Mouse (Mus musculus) heart, postnatal 25 days (tissue): ENCODE measurements around the gene Asmt. TPM values are rescaled to one million over a fixed set of nuclear protein-coding genes. Genes with fewer than 3 reads are reported as not detected.

ENCODE experiments used
- DNase-seq: peaks from one replicate; pipeline ENCODE4 v3.0.0; 2022; ENCODE audit warnings: low spot score
- intact Hi-C: fragments of 180-260 bp; cut with DNase I; formaldehyde crosslinking; loops from one replicate; pipeline ENCODE4 v1.15.1; 2025
- total RNA-seq, 2 experiments: library from RNA; stranded (reverse); gene quantifications; 2 replicates each; pipeline ENCODE4 v1.2.3; 2021

Gene Asmt
- not detected for total RNA-seq

DNA sequence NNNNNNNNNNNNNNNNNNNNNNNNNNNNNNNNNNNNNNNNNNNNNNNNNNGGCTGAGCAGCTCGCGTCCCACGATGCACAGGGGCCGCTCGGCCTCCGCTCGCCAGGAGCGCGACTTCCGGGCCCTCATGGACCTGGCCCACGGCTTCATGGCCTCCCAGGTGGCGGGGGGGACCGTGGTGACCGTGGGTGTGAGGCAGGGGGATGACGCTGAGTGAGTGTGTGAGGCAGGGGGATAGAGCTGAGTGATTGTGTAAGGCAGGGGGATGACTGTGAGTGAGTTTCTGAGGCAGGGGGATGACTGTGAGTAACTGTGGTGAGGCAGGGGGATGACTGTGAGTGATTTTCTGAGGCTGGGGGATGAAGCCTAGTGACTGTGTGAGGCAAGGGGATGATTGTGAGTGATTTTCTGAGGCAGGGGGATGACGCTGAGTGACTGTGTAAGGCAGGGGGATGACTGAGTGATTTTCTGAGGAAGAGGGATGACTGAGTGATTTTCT, at the start of gene Asmt:
Gene Asmt (plus strand): TSS at position 51 of the 499 bp plus-strand sequence.
- intact Hi-C loops: no loop called here
- no peak for DNase-seq

GRCm38 (mm10) chrX:170673233-170673951, 948 bp downstream of the Asmt start:
- intact Hi-C loops: no loop called here
- DNase-seq: no peak

DNA sequence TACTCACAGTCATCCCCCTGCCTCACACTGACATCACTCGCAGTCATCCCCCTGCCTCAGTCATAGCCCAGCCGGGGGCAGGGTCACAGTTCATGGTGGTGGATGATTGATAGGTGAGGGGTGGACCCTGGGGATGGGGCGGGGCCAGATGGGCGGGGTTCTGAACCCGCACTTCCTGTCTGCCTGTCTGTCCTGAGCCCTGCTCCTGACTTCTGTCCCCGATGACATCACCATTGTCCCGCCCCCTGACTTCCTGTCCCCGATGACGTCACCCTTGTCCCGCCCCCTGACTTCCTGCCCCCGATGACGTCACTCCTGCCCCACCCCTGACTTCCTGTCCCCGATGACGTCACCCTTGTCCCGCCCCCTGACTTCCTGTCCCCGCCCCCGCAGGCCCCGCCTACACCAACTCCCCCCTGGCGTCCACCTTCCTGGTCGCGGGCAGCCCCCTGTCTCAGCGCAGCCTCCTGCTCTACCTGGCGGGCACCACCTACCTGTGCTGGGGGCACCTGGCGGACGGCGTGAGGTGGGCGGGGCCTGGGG, 1.9 kb downstream of the Asmt start:
- no peak for DNase-seq
- intact Hi-C loops: no loop called here

DNA sequence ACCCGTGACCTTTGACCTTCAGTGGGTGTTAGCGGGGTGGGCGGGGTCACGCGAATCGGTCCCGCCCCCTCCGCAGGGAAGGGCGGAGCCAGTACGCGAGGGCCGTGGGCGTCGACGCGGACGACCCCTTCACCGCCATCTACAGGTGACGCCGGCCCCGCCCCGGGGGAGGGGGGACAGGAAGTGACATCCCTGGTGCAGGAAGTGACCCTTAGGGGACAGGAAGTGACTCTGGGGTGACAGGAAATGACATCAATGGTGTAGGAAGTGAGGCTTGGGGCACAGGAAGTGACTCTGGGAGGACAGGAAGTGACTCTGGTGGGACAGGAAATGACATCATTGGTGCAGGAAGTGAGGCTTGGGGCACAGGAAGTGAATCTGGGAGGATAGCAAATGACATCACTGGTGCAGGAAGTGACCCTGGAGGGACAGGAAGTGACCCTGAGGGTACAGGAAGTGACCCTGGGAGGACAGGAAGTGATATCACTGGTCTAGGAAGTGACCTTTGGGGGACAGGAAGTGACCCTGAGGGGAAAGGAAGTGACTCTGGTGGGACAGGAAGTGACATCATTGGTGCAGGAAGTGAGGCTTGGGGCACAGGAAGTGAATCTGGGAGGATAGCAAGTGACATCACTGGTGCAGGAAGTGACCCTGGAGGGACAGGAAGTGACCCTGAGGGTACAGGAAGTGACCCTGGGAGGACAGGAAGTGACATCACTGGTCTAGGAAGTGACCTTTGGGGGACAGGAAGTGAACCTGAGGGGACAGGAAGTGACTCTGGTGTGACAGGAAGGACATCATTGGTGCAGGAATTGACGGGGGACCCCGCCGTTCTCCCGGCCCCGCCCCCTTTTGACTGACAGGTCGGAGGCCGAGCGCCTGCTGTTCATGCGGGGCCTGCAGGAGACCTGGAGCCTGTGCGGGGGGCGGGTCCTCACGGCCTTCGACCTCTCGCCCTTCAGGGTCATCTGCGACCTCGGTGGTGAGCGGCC, 2.7 kb downstream of the Asmt start:
- intact Hi-C loops: no loop called here

GRCm38 (mm10) chrX:170675923-170676605, 3.6 kb downstream of the Asmt start:
- intact Hi-C loops: no loop called here
- no peak for DNase-seq

More for the DNA sequence above, 2.7 kb downstream of the Asmt start:
- DNase-seq: no peak

DNA sequence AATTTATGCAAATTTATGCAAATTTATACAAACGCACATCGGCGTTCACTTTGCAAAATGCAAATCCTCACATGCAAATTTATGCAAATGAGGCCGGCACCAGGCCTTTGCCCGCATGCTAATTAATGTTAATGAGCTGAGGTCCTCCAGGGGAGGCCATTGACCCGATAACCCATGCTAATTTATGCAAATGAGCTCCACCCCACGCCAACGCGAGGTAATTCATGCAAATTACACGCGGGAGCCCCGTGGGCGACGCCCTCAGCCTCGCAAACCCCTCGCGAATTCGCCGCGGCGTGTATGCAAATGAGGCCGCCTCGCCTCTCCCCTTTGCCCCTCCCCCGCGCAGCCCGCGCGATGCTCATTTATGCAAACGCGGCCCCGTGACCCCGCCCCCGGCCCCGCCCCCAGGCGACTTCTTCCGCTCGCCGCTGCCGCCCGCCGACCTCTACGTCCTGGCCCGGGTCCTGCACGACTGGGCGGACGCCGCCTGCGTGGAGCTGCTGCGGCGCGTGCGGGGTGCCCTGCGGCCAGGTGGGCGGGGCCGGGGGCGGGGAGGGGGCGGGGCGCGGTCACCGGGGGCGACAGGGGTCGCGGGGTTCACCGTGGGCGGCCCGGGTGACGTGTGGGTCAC, 4.3 kb downstream of the Asmt start:
- intact Hi-C loops: no loop called here
- no peak for DNase-seq

DNA sequence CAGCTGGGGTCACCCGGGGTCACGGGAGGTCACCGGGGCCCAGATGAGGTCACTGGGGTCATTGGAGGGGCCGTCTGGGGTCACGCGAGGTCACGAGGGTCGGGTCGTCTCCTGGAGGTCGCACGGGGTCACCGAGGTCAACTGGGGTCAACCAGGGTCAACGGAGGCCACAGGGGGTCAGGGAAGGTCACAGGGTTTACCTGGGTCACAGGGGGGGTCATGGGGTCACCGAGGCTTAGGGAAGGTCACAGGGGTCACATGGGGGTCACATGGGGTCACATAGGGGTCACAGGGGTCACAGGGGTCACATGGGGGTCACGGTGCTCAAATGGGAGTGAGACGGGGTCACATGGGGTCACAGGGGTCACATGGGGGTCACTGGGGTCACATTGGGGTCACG, 4.8 kb downstream of the Asmt start:
- no peak for DNase-seq
- intact Hi-C loops: no loop called here

DNA sequence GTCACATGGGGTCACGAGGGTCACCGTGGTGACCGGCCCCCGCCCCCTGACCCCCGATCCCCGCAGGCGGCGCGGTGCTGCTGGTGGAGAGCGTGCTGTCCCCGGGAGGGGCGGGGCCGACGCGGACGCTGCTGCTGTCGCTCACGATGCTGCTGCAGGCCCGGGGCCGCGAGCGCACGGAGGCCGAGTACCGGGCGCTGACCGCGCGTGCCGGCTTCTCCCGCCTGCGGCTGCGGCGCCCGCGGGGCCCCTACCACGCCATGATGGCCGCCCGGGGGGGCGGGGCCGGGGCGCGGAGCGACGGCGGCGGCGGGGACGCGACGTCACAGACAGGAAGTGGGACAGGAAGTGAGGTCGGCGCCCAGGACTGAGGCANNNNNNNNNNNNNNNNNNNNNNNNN, 5.2 kb downstream of the Asmt start:
- no peak for DNase-seq
- intact Hi-C loops: no loop called here
